Mouse (Mus musculus) kidney, postnatal 0 days (tissue): ENCODE results near the gene Sfmbt1. TPM values are rescaled to one million over a fixed set of nuclear protein-coding genes. Genes with fewer than 3 reads are reported as not detected.
A peak's percentile ranks its signal among the peaks of the same experiment; 100 is the strongest.

Source experiments
- ATAC-seq: fragments of 200-750 bp; cut with Nextera tagmentation; replicated peaks from 2 replicates; pipeline ENCODE4 v1.8.0; 2017; ENCODE audit warnings: low read depth, moderate number of reproducible peaks, moderate TSS enrichment, moderate library complexity; ENCODE audit not compliant: low FRiP score
- DNase-seq: peaks from one replicate; pipeline ENCODE4 v3.0.0-alpha.2; 2016; ENCODE audit warnings: low spot score
- H3K27ac ChIP-seq: fragments of 300-500 bp; sonication (generic); 2 replicates; pipeline ENCODE4 v1.5.1; 2014; ENCODE audit warnings: mild to moderate bottlenecking
- H3K27me3 ChIP-seq: fragments of 300-500 bp; sonication (generic); 2 replicates; pipeline ENCODE4 v1.6.1; 2014; ENCODE audit warnings: low read length, mixed read lengths; ENCODE audit not compliant: insufficient read depth
- H3K36me3 ChIP-seq: fragments of 300-500 bp; sonication (generic); 2 replicates; pipeline ENCODE4 v1.6.1; 2014; ENCODE audit warnings: low read length, mixed read lengths; ENCODE audit not compliant: insufficient read depth
- H3K4me1 ChIP-seq: fragments of 300-500 bp; sonication (generic); replicated peaks from 2 replicates; pipeline ENCODE4 v1.6.1; 2014; ENCODE audit warnings: antibody characterized with exemption, low read length, mixed read lengths; ENCODE audit not compliant: insufficient read depth
- H3K4me2 ChIP-seq: fragments of 300-500 bp; sonication (generic); 2 replicates; pipeline ENCODE4 v1.6.1; 2014; ENCODE audit warnings: mild to moderate bottlenecking, low read length, moderate library complexity, mixed read lengths
- H3K4me3 ChIP-seq: fragments of 300-500 bp; sonication (generic); replicated peaks from 2 replicates; pipeline ENCODE4 v1.5.1; 2014; ENCODE audit warnings: low read depth, low read length
- H3K9ac ChIP-seq: fragments of 300-500 bp; sonication (generic); 2 replicates; pipeline ENCODE4 v1.6.1; 2014; ENCODE audit warnings: low read depth, low read length
- H3K9me3 ChIP-seq: fragments of 300-500 bp; sonication (generic); replicated peaks from 2 replicates; pipeline ENCODE4 v1.6.1; 2016; ENCODE audit warnings: low read length, inconsistent platforms, mixed read lengths
- CTCF ChIP-seq: IDR thresholded peaks from 2 replicates; pipeline ENCODE4 v1.5.1; 2016; ENCODE audit warnings: antibody characterized with exemption, low read depth, mild to moderate bottlenecking, moderate library complexity
- WGBS: fragments of 180-500 bp; shearing (Covaris S2); extraction: QIAGEN DNeasy Blood & Tissue Kit; methylation state at CpG from one replicate; pipeline ENCODE4 v1.1.7; 2014; 5-methylcytosine and 5-hydroxymethylcytosine counted together
- polyA plus RNA-seq: library from polyadenylated mRNA; unstranded; fragments of >200 nt; fragmentation: Nextera tagmentation; extraction: Ambion mirVana; gene quantifications from 2 replicates; pipeline ENCODE4 v1.2.1, GENCODE M21; 2015

The Sfmbt1 gene
- polyA plus RNA-seq, 1 experiment from 2014 or later: 10.9 TPM

DNA sequence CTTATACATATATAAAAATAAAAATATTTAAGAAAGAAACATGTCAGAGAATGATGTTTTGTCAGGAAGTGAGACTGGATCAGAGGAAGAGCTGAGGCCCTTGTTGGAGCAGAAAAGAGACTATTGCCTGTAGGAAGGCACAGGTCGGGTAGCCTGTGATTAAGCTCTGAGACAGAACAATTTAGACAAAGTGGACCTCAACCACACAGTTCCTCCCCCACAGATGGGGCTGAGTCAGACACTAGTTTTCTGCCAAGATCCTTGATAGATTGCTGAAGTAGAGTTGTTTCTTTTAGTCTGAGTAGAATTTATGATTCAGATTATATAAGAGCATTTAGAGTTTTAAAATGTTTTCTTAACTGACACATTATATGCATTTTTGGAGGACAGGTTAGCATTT is 74.8 kb downstream of the Sfmbt1 start:
- Histone ChIP-seq H3K9me3 (no peaks in the 10 kb centered on the region), H3K9ac (no peak overlapping the region), H3K4me1 (no peaks in the 10 kb centered on the region), H3K4me3 (no peak overlapping the region), H3K4me2 (no peak overlapping the region), H3K36me3 (peaks cover 9% of the 10 kb centered on the region), H3K27ac (no peak overlapping the region), H3K27me3 (no peaks in the 10 kb centered on the region)
- no peak for TF ChIP-seq CTCF
- DNase-seq (no peak), ATAC-seq (no peak)
- 54% methylated on average over 1 of the region's 1 CpGs for WGBS

DNA sequence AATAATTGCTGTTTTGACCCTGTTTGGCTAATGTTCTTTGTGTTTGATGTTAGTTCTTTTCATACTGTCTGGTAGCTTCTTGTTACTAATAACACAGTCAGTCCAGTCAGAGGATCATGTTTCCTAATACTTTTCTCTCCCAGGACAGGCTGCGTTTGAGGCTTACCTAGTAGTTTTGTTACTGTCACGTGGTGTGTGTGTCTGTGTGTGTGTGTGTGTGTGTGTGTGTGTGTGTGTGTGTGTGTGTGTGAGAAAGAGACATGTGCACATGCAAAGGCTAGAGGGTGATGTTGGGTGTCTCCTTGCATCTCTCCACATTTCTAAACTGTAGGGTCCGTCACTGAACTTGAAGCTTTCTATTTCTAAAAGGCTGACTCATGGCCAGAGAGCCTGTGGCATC is 78.2 kb downstream of the Sfmbt1 start:
- H3K27ac ChIP-seq: no peak overlapping the region
- no peak overlapping the region for H3K9ac ChIP-seq
- no peaks in the 10 kb centered on the region for H3K4me1 ChIP-seq
- no peak for TF ChIP-seq CTCF
- DNase-seq (no peak), ATAC-seq (no peak)
- H3K4me3 ChIP-seq: no peak overlapping the region
- H3K27me3 ChIP-seq: no peaks in the 10 kb centered on the region
- H3K36me3 ChIP-seq: peaks cover 5% of the 10 kb centered on the region; the same call in 1 of the 2 replicates
- H3K9me3 ChIP-seq: no peaks in the 10 kb centered on the region
- no peak overlapping the region for H3K4me2 ChIP-seq
- WGBS: 75% methylated on average over 3 of the region's 3 CpGs

DNA sequence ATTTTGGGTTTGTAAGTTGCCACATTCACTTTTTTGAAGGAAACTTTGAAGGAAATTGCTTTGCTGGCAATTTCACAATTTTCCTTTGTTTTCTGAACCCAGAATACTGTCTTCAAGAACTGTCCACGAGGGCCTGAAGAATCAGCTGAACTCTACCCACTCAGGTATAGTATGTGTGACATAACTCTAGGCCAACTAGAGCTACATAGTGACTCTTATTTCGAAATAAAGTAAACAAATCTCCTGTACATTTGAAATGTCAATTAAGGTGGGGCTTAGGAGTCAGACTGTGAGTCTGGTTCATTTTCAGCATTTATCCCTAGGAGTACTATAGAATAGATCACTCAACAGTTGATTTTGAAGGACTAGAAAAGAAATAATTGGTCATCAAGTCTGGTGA is 87.1 kb downstream of the Sfmbt1 start:
- DNase-seq: no peak
- Histone ChIP-seq H3K4me2 (no peak overlapping the region), H3K9me3 (no peaks in the 10 kb centered on the region), H3K9ac (no peak overlapping the region), H3K4me1 (no peaks in the 10 kb centered on the region), H3K27ac (no peak overlapping the region), H3K27me3 (no peaks in the 10 kb centered on the region), H3K4me3 (no peak overlapping the region), H3K36me3 (peaks cover 18% of the 10 kb centered on the region; the same call in 1 of the 2 replicates)
- no peak for TF ChIP-seq CTCF
- ATAC-seq: no peak
- 86% methylated on average over 2 of the region's 2 CpGs for WGBS

- no peaks in the 10 kb centered on the region for H3K27me3 ChIP-seq
- 0 out of 2 replicates have a peak, but pooled peaks cover 10% of the 10 kb centered on the region for H3K36me3 ChIP-seq
- DNase-seq (no peak), ATAC-seq (no peak)
- WGBS: 68% methylated on average over 3 of the region's 3 CpGs
- H3K4me1 ChIP-seq: peaks cover under 1% of the 10 kb centered on the region; the same call in 1 of the 2 replicates
- no peak overlapping the region for H3K9ac ChIP-seq
- no peak for TF ChIP-seq CTCF
- H3K4me2 ChIP-seq: no peak overlapping the region
- no peak overlapping the region for H3K4me3 ChIP-seq
- H3K27ac ChIP-seq: no peak overlapping the region
- H3K9me3 ChIP-seq: no peaks in the 10 kb centered on the region
Measured at GRCm38 (mm10) chr14:30821136-30821535, 106.5 kb downstream of the Sfmbt1 start.

DNA sequence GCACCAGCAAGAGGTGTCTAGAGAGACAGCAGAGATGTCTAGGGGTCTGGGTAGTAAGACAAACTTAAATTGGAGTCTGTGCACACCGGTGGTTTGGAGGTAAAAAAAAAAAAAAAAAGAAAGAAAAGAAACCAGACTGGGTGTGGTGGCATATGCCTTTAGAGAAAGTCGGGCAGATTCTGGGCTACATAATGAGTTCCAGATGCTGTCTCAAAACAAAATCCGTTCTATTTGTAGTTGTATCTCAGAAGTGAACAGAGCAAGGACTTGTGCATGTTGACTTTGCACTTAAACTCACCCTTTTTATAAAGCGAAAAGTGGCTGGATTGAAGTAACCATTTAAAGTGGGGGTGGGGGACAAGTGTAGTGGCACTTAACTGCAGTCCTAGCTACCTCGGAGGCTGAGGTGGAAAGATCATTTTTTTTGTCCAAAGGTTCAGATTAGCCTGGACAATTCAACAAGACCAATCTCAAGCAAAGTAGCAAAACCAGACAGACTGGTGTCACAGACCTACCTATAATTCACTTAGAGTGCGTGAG is 109.9 kb downstream of the Sfmbt1 start:
- Histone ChIP-seq H3K36me3 (no peaks in the 10 kb centered on the region), H3K27me3 (no peaks in the 10 kb centered on the region), H3K9me3 (no peaks in the 10 kb centered on the region), H3K9ac (no peak overlapping the region), H3K4me1 (peaks cover 8% of the 10 kb centered on the region; the same call in 1 of the 2 replicates), H3K4me2 (no peak overlapping the region), H3K27ac (no peak overlapping the region), H3K4me3 (no peak overlapping the region)
- ATAC-seq (no peak), DNase-seq (no peak)
- TF ChIP-seq CTCF: no peak
- whole genome bisulfite sequencing: 55% methylated on average over 6 of the region's 6 CpGs

DNA sequence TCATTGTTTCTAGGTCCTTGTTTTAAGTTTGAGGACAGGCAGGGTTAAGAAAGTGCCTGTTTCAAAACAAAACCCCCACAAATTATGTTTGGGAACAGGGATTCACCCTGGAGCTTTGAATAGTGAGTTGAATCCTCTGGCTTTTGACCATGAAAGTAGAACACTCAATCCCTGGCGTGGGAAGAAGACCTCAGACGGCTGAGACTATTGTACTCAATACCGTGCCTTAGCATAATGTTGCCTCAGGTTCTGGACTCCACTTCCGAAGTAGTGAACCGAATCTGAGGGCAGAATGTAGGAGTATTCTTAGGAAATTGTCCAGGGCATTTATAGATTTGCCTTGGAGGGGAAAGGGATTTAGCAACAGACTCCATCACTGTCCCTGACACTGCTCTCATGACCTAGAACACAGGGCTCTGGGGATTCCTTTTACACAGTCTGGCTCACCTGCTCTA is 110.4 kb downstream of the Sfmbt1 start:
- Histone ChIP-seq H3K36me3 (no peaks in the 10 kb centered on the region), H3K4me2 (peak overlapping the region; percentile 82), H3K9ac (peak overlapping the region; percentile 85), H3K4me3 (peak overlapping the region; percentile 77), H3K27ac (peak overlapping the region; percentile 75; the same call in 1 of the 2 replicates), H3K9me3 (no peaks in the 10 kb centered on the region), H3K4me1 (peaks cover 8% of the 10 kb centered on the region; the same call in 1 of the 2 replicates), H3K27me3 (no peaks in the 10 kb centered on the region)
- WGBS: 23% methylated on average over 5 of the region's 5 CpGs
- no peak for TF ChIP-seq CTCF
- DNase-seq: no peak
- ATAC-seq: peak; percentile 12; the same call in 1 of the 2 replicates
